Mouse (Mus musculus) heart, adult 2 months (tissue): ENCODE measurements around the gene Gnb1l.

Experiments used
- CTCF ChIP-seq: fragments of 200-600 bp; IDR thresholded peaks from 2 replicates; pipeline ENCODE4 v1.8.1; 2022; ENCODE audit warnings: antibody characterized with exemption, mild to moderate bottlenecking, moderate library complexity
- POLR2A ChIP-seq: fragments of 200-500 bp; IDR thresholded peaks from 2 replicates; pipeline ENCODE4 v1.6.1; 2011; ENCODE audit warnings: mild to moderate bottlenecking, low read depth, low read length, control low read depth; ENCODE audit not compliant: insufficient read depth

DNA sequence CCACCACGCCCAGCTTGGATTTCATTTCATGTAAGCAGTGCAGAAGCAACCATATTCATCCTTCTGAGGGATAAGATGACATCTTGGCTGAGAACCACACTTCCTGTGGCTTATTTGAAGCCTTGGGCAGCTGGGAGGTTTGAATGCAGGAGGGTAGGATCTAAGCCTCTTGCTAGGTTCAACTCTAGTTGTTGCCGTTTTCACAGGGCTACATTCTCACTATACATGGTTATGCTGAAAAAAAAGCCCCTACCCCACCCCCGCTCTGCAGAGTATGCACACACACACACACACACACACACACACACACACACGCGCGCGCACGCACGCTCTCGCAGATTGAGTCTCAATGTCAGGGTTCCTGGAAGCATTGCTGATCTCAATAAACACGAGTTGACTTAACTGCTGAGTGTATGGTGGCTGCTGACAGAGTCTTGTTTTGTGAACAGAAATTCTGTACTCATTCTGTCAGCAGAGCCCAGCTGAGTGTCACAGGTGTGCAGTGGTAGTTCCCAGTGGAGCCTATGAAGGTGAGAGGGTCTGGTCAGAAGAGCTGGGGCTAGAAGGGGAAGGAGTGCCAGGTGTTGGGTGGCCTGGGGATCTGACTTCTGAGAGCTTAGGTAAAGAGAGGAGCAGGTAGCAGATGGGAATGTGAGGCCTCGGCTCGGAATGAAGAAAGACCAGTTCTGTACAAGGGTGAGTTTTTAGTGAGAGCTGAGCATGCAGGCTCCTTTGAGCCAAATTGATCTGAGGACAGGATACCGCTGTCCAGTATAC, 5.2 kb downstream of the Gnb1l start:
- TF ChIP-seq POLR2A: no peak
- no peak for TF ChIP-seq CTCF
